Mouse (Mus musculus) small intestine, adult 2 months (tissue): ENCODE measurements around the gene Eif2s2.
"Not testable (repeated sequence)": the region's sequence is repeated elsewhere in the genome, so short reads cannot be mapped to it uniquely, and the experiment has no call there.

Source experiments
- CTCF ChIP-seq: fragments of 200-500 bp; IDR thresholded peaks from 2 replicates; pipeline ENCODE4 v1.5.1; 2012; ENCODE audit warnings: low read depth, mild to moderate bottlenecking, control low read depth, inconsistent platforms, low read length, moderate library complexity, mixed read lengths; ENCODE audit not compliant: insufficient replicate concordance, insufficient read length; ENCODE audit errors: extremely low read depth
- POLR2A ChIP-seq: fragments of 200-500 bp; IDR thresholded peaks from 2 replicates; pipeline ENCODE4 v1.6.1; 2012; ENCODE audit warnings: low read depth, mild to moderate bottlenecking, control low read depth, inconsistent platforms, low read length, moderate library complexity

- not testable (repeated sequence) for TF ChIP-seq POLR2A, CTCF
These were observed 6.3 kb upstream of the Eif2s2 start for GRCm38 (mm10) chr2:154899004-154899403.
